Mouse (Mus musculus): ENCODE data around the gene Efna1. TPM values are rescaled to one million over a fixed set of nuclear protein-coding genes. Genes with fewer than 3 reads are reported as not detected.

Gene Efna1
- polyA plus RNA-seq, 1 experiment from 2014 or later: 12.5 TPM

GRCm38 (mm10) chr3:89247466-89247865 lies 33.5 kb downstream of the Efna1 start:
- Histone ChIP-seq H3K36me3 (peaks cover 15% of the 10 kb centered on the region), H3K4me1 (replicated peaks) (peaks cover 65% of the 10 kb centered on the region), H3K9me3 (no peaks in the 10 kb centered on the region), H3K27ac (replicated peaks) (no peak overlapping the region), H3K4me3 (peak overlapping the region; percentile 63), H3K9ac (peak overlapping the region; percentile 82), H3K4me2 (peak overlapping the region; percentile 90), H3K27me3 (no peaks in the 10 kb centered on the region)
- no peak for ATAC-seq (ENCODE audit: low read depth)
- WGBS: 85% methylated on average over 4 of the region's 4 CpGs

GRCm38 (mm10) chr3:89246261-89247100 lies 34.5 kb downstream of the Efna1 start, which contains the start of gene Trim46:
TSS of gene Trim46 (minus strand) at chr3:89246309.
- Histone ChIP-seq H3K27me3 (no peaks in the 10 kb centered on the region), H3K9me3 (no peaks in the 10 kb centered on the region), H3K4me3 (peak within 1 kb of the TSS; percentile 63), H3K27ac (replicated peaks) (peak within 1 kb of the TSS; percentile 96), H3K36me3 (peaks cover 25% of the 10 kb centered on the region), H3K4me2 (peak within 1 kb of the TSS; percentile 90), H3K4me1 (replicated peaks) (peaks cover 62% of the 10 kb centered on the region), H3K9ac (peak within 1 kb of the TSS; percentile 82)
- 1% methylated on average over 42 of the region's 42 CpGs for WGBS
- peak; percentile 68 for ATAC-seq (ENCODE audit: low read depth)

- 2% methylated on average over 19 of the region's 20 CpGs for WGBS
Observed at GRCm38 (mm10) chr3:89245688-89246171, 35.2 kb downstream of the Efna1 start, which contains the start of gene Krtcap2. TSS of gene Krtcap2 (plus strand) at chr3:89245966.

GRCm38 (mm10) chr3:89244982-89245687 lies 35.8 kb downstream of the Efna1 start:
- WGBS: under 1% methylated on average over 16 of the region's 26 CpGs
- Histone ChIP-seq H3K27me3 (no peaks in the 10 kb centered on the region), H3K9me3 (no peaks in the 10 kb centered on the region), H3K4me2 (peak overlapping the region; percentile 90), H3K36me3 (peaks cover 38% of the 10 kb centered on the region), H3K9ac (peak overlapping the region; percentile 82), H3K27ac (replicated peaks) (peak overlapping the region; percentile 96), H3K4me1 (replicated peaks) (peaks cover 51% of the 10 kb centered on the region), H3K4me3 (peak overlapping the region; percentile 63)
- peak; percentile 75 for ATAC-seq (ENCODE audit: low read depth)

More at GRCm38 (mm10) chr3:89245688-89246171, 35.2 kb downstream of the Efna1 start, which contains the start of gene Krtcap2:
- Histone ChIP-seq H3K4me2 (peak within 1 kb of the TSS; percentile 90), H3K9ac (peak within 1 kb of the TSS; percentile 82), H3K36me3 (peaks cover 32% of the 10 kb centered on the region), H3K27me3 (no peaks in the 10 kb centered on the region), H3K27ac (replicated peaks) (peak within 1 kb of the TSS; percentile 96), H3K4me1 (replicated peaks) (peaks cover 54% of the 10 kb centered on the region), H3K4me3 (peak within 1 kb of the TSS; percentile 63), H3K9me3 (no peaks in the 10 kb centered on the region)
- ATAC-seq (ENCODE audit: low read depth): peak; percentile 73

- peak overlapping the region; percentile 82 for H3K9ac ChIP-seq
- peak overlapping the region; percentile 63 for H3K4me3 ChIP-seq
- H3K4me1 ChIP-seq (replicated peaks): peaks cover 51% of the 10 kb centered on the region
- H3K36me3 ChIP-seq: peaks cover 42% of the 10 kb centered on the region
- peak; percentile 52 for ATAC-seq (ENCODE audit: low read depth)
- no peaks in the 10 kb centered on the region for H3K27me3 ChIP-seq
- WGBS: 13% methylated on average over 25 of the region's 25 CpGs
- H3K4me2 ChIP-seq: peak overlapping the region; percentile 90
- H3K9me3 ChIP-seq: no peaks in the 10 kb centered on the region
- peak overlapping the region; percentile 96 for H3K27ac ChIP-seq (replicated peaks)
Observed at GRCm38 (mm10) chr3:89244158-89244981, 36.6 kb downstream of the Efna1 start.

- H3K27ac ChIP-seq (replicated peaks): peak overlapping the region; percentile 96
- no peak for ATAC-seq (ENCODE audit: low read depth)
- peak overlapping the region; percentile 82 for H3K9ac ChIP-seq
- H3K36me3 ChIP-seq: peaks cover 43% of the 10 kb centered on the region
- H3K4me3 ChIP-seq: peak overlapping the region; percentile 63
- H3K4me2 ChIP-seq: peak overlapping the region; percentile 90
- no peaks in the 10 kb centered on the region for H3K9me3 ChIP-seq
- 12% methylated on average over 14 of the region's 14 CpGs for WGBS
- H3K4me1 ChIP-seq (replicated peaks): peaks cover 51% of the 10 kb centered on the region
- H3K27me3 ChIP-seq: no peaks in the 10 kb centered on the region
Observed at GRCm38 (mm10) chr3:89243609-89244008, 37.3 kb downstream of the Efna1 start.

- Histone ChIP-seq H3K27me3 (no peaks in the 10 kb centered on the region), H3K9me3 (no peaks in the 10 kb centered on the region), H3K27ac (replicated peaks) (no peak overlapping the region), H3K4me2 (peak overlapping the region; percentile 90), H3K9ac (no peak overlapping the region), H3K4me1 (replicated peaks) (peaks cover 44% of the 10 kb centered on the region), H3K4me3 (no peak overlapping the region), H3K36me3 (peaks cover 55% of the 10 kb centered on the region)
- ATAC-seq (ENCODE audit: low read depth): no peak
- 74% methylated on average over 9 of the region's 9 CpGs for WGBS
Observed at GRCm38 (mm10) chr3:89242331-89242895, 38.5 kb downstream of the Efna1 start.

- H3K27ac ChIP-seq (replicated peaks): no peak overlapping the region
- no peaks in the 10 kb centered on the region for H3K27me3 ChIP-seq
- H3K4me2 ChIP-seq: no peak overlapping the region
- peaks cover 94% of the 10 kb centered on the region for H3K36me3 ChIP-seq
- no peaks in the 10 kb centered on the region for H3K9me3 ChIP-seq
- no peak overlapping the region for H3K4me3 ChIP-seq
- ATAC-seq (ENCODE audit: low read depth): no peak
- H3K9ac ChIP-seq: no peak overlapping the region
- 73% methylated on average over 11 of the region's 12 CpGs for WGBS
- peaks cover 15% of the 10 kb centered on the region for H3K4me1 ChIP-seq (replicated peaks)
Observed at GRCm38 (mm10) chr3:89238494-89238893, 42.4 kb downstream of the Efna1 start.

GRCm38 (mm10) chr3:89237682-89238081 lies 43.3 kb downstream of the Efna1 start:
- Histone ChIP-seq H3K9me3 (no peaks in the 10 kb centered on the region), H3K27me3 (no peaks in the 10 kb centered on the region), H3K4me1 (replicated peaks) (peaks cover 7% of the 10 kb centered on the region), H3K36me3 (peaks cover 99% of the 10 kb centered on the region), H3K27ac (replicated peaks) (no peak overlapping the region), H3K4me3 (no peak overlapping the region), H3K9ac (no peak overlapping the region), H3K4me2 (no peak overlapping the region)
- 93% methylated on average over 21 of the region's 21 CpGs for WGBS
- no peak for ATAC-seq (ENCODE audit: low read depth)

- no peaks in the 10 kb centered on the region for H3K4me1 ChIP-seq (replicated peaks)
- H3K9ac ChIP-seq: no peak overlapping the region
- no peak overlapping the region for H3K4me2 ChIP-seq
- ATAC-seq (ENCODE audit: low read depth): no peak
- peaks cover 88% of the 10 kb centered on the region for H3K36me3 ChIP-seq
- H3K27me3 ChIP-seq: no peaks in the 10 kb centered on the region
- H3K9me3 ChIP-seq: no peaks in the 10 kb centered on the region
- no peak overlapping the region for H3K4me3 ChIP-seq
- no peak overlapping the region for H3K27ac ChIP-seq (replicated peaks)
- WGBS: 93% methylated on average over 10 of the region's 10 CpGs
Observed at GRCm38 (mm10) chr3:89236516-89236915, 44.4 kb downstream of the Efna1 start.

- no peaks in the 10 kb centered on the region for H3K9me3 ChIP-seq
- peaks cover 60% of the 10 kb centered on the region for H3K36me3 ChIP-seq
- H3K27me3 ChIP-seq: no peaks in the 10 kb centered on the region
- no peak overlapping the region for H3K9ac ChIP-seq
- no peak for ATAC-seq (ENCODE audit: low read depth)
- peaks cover 4% of the 10 kb centered on the region for H3K4me1 ChIP-seq (replicated peaks)
- H3K4me2 ChIP-seq: no peak overlapping the region
- no peak overlapping the region for H3K27ac ChIP-seq (replicated peaks)
- no peak overlapping the region for H3K4me3 ChIP-seq
- 84% methylated on average over 14 of the region's 14 CpGs for WGBS
Observed at GRCm38 (mm10) chr3:89233562-89234110, 47.3 kb downstream of the Efna1 start.
